Mouse (Mus musculus) Patski (cell line): Measurements from ENCODE around the gene Ankrd11. TPM values are rescaled to one million over a fixed set of nuclear protein-coding genes. Genes with fewer than 3 reads are reported as not detected.

Experiments
- ATAC-seq: fragments of 100-300 bp; one replicate; pipeline ENCODE4 v1.8.0; 2021
- CTCF ChIA-PET: fragments of 350-600 bp; sonication (Branson Sonifier 250); formaldehyde crosslinking; loops from one replicate; lab custom pipeline; 2022; ENCODE audit warnings: inconsistent platforms; lab: Charles Lee
- POLR2A ChIA-PET: fragments of 350-600 bp; sonication (Branson Sonifier 250); formaldehyde crosslinking; loops from one replicate; lab custom pipeline; 2022; ENCODE audit warnings: antibody characterized with exemption, inconsistent platforms; lab: Charles Lee
- DNase-seq: peaks from one replicate; pipeline ENCODE4 v3.0.0-alpha.2; 2011; ENCODE audit warnings: low read depth, low spot score
- H3K27me3 ChIP-seq: fragments of 371-371 bp; one replicate; pipeline ENCODE4 v1.5.1; 2021
- CTCF ChIP-seq: fragments of 100-300 bp; IDR thresholded peaks from one replicate; pipeline ENCODE4 v1.5.1; 2021
- in situ Hi-C: fragments of 300-500 bp; cut with MboI; formaldehyde crosslinking; loops from 3 replicates; pipeline ENCODE4 v1.11.1; 2018; ENCODE audit warnings: low pct_unique_long_range_greater_than_20kb, mixed read lengths
- polyA plus RNA-seq: library from polyadenylated mRNA; unstranded; gene quantifications from one replicate; pipeline ENCODE4 v1.2.3, GENCODE M21; 2021

Gene Ankrd11
- polyA plus RNA-seq, 1 experiment from 2014 or later, result 76.4 TPM

DNA sequence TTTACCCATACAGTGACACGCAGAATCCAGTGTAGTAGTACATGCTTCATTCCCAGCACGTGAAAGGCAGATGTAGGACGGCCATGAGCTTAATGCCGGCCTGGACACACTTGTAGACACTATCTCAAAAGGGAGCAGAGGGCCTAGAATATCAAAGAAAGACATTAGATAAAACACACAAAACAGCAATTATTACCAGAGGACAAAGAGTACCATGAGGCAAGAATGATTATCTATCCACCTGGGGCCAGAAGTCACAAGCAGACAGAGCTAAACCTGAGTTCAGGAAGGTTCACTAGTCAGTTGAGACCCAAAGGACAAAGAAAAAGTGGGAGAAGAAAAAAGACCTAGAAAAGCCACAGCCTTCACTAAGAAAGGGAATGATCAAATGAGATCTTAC is 24.9 kb downstream of the Ankrd11 start:
- no peak for DNase-seq
- TF ChIP-seq CTCF, result no peak
- no peak for ATAC-seq
- POLR2A ChIA-PET, result no interaction called here
- CTCF ChIA-PET, result interaction anchor here (1.3 kb wide), 2 partner anchors 10 to 11 kb away, joined by 4 to 5 read pairs; no protein-coding TSS in a partner anchor
- in situ Hi-C loops, result no loop called here
- no peaks in the 10 kb centered on the region for H3K27me3 ChIP-seq

DNA sequence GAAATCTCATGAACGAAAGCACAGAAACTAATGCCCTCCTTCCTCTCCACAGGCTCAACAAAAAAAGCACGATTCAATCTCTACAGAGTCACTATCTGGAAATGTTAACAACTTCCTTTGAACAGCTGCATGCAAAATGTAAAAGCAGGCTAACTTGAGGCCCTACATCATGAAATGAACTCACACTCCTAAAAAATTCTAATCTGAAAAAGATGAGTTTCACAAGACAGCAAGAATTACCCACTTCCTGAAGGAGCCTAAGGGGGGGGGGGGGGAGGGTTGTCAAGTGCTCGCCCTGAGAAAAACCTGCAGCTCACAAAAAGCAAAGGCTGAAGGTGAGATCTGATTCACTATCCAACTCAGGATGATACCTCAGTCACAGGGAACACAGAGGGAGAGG is 27.0 kb downstream of the Ankrd11 start:
- no peaks in the 10 kb centered on the region for H3K27me3 ChIP-seq
- in situ Hi-C loops, result no loop called here
- ChIA-PET CTCF (interaction anchor here (1.0 to 1.2 kb wide), 2 partner anchors 9 to 11 kb away, joined by 3 to 4 read pairs; no protein-coding TSS in a partner anchor), POLR2A (no interaction called here)
- no peak for DNase-seq
- ATAC-seq, result no peak
- no peak for TF ChIP-seq CTCF

DNA sequence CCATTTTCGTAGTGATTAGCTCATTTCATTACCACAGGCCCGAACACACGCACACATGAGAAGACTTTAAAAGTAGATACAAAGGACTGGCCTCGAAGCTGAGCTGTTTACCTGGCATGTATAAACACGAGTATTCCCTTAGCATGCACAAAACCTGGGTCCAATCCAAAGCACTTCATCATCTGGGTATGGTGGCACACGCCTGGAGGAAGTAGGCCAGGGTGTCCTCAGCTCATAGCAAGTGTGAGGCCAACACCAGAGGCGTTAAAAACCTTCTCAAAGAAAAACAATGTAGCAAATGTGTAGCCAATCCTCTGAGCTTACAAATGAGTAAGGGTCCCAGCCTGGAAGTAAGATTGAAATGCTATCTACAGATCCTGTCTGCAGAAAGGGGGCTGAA is 27.6 kb downstream of the Ankrd11 start:
- TF ChIP-seq CTCF, result no peak
- ChIA-PET POLR2A (interaction anchor here (1.3 kb wide), 1 partner anchor 25 kb away, joined by 3 read pairs; no protein-coding TSS in a partner anchor), CTCF (interaction anchor here (1.0 to 1.2 kb wide), 2 partner anchors 10 to 12 kb away, joined by 3 to 4 read pairs; no protein-coding TSS in a partner anchor)
- in situ Hi-C loops, result no loop called here
- DNase-seq, result no peak
- ATAC-seq, result no peak
- H3K27me3 ChIP-seq, result no peaks in the 10 kb centered on the region

DNA sequence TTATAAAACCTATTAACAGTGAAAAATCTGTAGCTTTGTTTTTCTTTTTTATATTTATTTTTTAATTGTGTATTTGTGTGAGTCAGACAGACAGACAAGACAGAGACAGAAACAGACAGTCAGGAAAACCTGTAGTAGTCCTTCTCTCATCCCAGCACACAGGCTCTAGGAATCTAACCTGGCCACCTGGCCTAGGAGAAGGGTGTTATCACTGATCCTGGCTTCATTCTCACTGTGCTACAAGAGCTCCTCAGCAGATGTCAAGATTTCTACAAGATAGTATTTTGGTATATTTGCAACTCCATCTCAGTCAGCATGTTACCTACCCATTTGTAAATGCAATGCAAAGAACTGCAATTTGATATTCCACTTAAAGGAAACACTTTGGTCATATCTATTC is 30.8 kb downstream of the Ankrd11 start:
- DNase-seq, result no peak

DNA sequence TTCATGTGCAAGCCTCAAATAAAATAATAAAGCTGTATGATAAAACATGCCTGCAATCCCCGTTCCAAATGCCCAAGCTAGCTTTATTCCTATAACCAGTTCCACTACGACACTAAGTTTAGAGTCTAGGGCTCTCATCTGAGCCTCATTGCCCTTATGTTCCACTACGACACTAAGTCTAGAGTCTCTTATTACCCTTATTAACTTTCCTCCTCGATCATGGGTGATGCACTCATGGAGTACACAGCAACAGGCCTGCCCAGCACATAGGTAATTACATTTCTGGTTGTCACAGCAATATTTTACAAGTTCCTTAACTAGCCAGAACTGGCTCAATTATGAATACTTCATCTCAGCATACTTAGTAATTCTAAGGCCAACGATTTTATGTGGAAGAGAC is 36.3 kb downstream of the Ankrd11 start:
- TF ChIP-seq CTCF, result no peak
- ATAC-seq (no peak), DNase-seq (no peak)
- POLR2A ChIA-PET, result no interaction called here
- CTCF ChIA-PET, result interaction anchor here (0.9 kb wide), 1 partner anchor 11 kb away, joined by 5 read pairs; no protein-coding TSS in a partner anchor
- in situ Hi-C loops, result no loop called here
- no peaks in the 10 kb centered on the region for H3K27me3 ChIP-seq

More for the DNA sequence above, 30.8 kb downstream of the Ankrd11 start:
- no peak for ATAC-seq
- in situ Hi-C loops, result no loop called here
- TF ChIP-seq CTCF, result no peak
- ChIA-PET POLR2A (interaction anchor here (1.1 kb wide), 1 partner anchor 9 kb away, joined by 3 read pairs; no protein-coding TSS in a partner anchor), CTCF (no interaction called here)
- H3K27me3 ChIP-seq, result no peaks in the 10 kb centered on the region

DNA sequence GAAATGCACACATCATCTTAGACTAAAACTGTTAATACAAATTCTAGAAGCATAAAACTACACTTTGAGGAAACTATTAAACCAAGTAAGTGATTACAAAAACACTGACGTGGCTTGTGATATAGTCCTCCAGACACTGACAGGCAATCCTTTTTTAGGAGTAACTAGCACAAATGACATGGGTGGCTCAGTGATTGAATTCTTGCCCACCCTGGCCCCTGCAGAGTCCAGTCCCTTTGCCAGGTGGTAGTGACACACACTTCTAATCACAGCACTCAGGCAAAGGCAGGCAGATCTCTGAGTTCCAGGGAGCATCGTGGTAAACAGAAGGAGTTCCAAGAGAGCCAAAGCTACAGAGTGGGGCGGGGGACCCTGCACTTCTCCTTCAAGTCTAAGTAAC is 36.7 kb downstream of the Ankrd11 start:
- DNase-seq (no peak), ATAC-seq (no peak)
- ChIA-PET POLR2A (interaction anchor here (0.6 kb wide), 2 partner anchors 38 to 248 kb away, joined by 3 read pairs; no protein-coding TSS in a partner anchor), CTCF (interaction anchor here (0.9 kb wide), 1 partner anchor 11 kb away, joined by 5 read pairs; no protein-coding TSS in a partner anchor)
- TF ChIP-seq CTCF, result no peak
- in situ Hi-C loops, result no loop called here
- H3K27me3 ChIP-seq, result no peaks in the 10 kb centered on the region

DNA sequence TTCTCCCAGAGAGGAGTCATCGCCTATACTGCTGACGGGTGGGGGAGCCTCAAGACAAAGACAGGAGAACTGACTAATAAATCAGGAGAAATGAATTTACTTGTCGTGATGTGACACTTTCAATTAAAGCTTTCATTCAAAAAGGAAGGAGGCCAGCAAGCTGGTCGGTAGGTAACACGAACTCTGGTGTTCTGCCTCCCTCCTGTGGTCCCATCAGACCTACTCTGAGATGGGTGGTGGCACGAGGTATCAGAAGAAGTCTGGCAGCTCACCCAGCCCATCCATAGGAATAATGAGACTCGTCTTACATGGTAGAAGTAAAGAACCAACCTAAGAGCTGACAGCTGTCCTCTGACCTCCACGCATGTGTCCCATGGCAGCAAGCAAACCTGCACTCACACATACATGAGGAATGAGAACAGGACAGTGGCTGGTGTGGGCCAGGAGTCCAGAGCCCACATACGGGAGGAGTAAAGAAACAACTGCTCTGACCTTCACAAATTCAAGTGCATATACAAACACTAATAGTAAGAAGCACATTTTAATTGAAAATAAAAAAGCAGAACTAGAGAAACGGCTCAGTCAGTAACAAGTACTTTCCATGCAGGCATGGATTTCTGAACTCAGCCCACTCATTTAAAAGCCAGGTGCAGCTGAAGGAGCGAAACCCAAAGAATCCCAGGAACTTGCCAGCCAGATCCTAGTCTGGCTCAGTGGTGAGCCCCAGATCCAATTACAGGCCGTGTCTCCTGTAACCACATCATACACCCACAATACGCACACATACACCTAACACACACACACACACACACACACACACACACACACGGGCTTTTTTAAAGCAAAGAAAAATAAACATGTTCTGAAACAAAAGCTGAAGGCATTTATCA is 37.8 kb downstream of the Ankrd11 start:
- in situ Hi-C loops, result no loop called here
- no peaks in the 10 kb centered on the region for H3K27me3 ChIP-seq
- ATAC-seq, result no peak
- CTCF ChIA-PET, result no interaction called here
- TF ChIP-seq CTCF, result no peak
- POLR2A ChIA-PET, result interaction anchor here (0.6 kb wide), 3 partner anchors 9 to 247 kb away, joined by 3 read pairs; no protein-coding TSS in a partner anchor
- no peak for DNase-seq

DNA sequence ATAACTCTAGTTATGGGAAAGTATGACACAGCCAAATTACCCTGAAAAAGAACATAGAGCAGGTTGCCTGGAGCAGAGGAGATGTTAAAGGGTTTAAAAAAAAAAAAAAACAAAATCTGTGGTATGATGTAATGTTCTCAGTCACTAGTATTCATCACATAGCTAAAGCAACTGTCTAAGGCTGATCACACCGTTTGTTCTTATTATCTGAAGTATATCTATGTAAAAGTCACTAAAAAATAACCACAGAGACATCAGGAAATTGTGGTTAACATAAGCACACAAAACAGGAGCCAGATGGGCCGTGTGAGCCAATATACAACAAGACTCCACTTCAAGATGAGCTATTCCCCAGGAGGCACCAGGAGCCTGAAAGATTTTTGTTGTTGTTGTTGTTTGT is 41.8 kb downstream of the Ankrd11 start:
- no peak for TF ChIP-seq CTCF
- no peaks in the 10 kb centered on the region for H3K27me3 ChIP-seq
- ChIA-PET POLR2A (interaction anchor here (0.6 kb wide), 1 partner anchor 364 kb away, joined by 3 read pairs; no protein-coding TSS in a partner anchor), CTCF (no interaction called here)
- ATAC-seq, result no peak
- in situ Hi-C loops, result no loop called here
- no peak for DNase-seq

DNA sequence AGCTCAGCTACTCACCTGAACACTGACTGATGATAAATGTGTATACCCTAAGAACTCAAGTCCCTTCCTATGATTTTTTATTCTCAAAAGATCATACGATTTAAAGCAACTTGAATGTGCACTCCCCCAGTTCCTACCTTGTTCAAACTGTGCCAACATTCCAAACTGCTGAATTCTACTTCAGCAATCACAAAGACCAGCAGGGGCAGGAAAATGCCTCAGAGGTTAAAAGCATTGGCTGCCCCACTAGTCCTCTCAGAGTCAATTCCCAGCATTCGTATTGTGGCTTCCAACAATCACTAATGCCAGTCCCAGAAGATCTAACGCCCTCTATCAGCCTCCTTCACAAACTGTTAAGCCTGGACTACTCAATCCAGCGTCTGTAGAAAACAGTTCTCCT is 44.1 kb downstream of the Ankrd11 start:
- in situ Hi-C loops, result no loop called here
- DNase-seq, result no peak
- ChIA-PET CTCF (interaction anchor here (1.2 kb wide), 1 partner anchor 27 kb away, joined by 4 read pairs; no protein-coding TSS in a partner anchor), POLR2A (no interaction called here)
- no peaks in the 10 kb centered on the region for H3K27me3 ChIP-seq
- ATAC-seq, result no peak
- no peak for TF ChIP-seq CTCF

DNA sequence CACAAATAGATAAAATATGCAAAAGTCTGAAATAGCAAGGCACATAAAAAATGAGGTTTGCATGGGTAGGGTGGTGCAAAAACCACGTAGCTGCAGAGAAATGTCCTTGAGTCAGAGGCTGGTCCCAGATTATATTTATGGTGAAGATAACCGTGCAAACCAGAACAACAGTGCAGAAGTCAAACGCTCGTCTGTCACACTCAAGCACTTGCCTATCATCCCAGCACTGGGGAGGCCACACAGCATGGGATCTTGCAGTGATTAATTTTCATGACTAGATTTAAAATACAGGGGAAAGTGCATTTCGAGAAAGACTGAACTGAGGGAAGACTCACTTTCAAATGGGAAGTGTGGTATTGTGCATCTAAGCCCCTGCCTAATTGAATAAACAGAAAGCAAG is 48.3 kb downstream of the Ankrd11 start:
- ChIA-PET CTCF (no interaction called here), POLR2A (no interaction called here)
- in situ Hi-C loops, result no loop called here
- no peak for ATAC-seq
- no peak for TF ChIP-seq CTCF
- H3K27me3 ChIP-seq, result no peaks in the 10 kb centered on the region
- DNase-seq, result no peak

DNA sequence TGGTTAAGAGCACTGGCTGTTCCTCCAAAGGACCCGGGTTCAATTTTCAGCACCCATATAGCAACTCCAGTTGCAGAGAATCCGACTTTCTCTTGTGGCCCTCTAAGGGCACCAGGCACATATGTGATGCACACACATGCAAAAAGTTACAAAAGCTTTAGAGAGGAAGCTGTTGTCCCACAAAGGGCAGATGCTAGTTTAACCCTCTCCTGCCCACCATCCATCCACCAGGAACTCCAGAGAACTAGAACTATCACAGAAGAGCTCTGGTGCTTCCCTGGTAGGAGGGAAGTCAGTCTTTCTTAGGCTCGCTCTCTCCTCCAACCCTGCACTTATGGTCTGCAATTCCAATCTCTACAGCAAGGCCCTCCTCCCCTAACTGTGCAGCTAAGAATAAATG is 49.0 kb downstream of the Ankrd11 start:
- in situ Hi-C loops, result no loop called here
- no peak for TF ChIP-seq CTCF
- ATAC-seq, result no peak
- POLR2A ChIA-PET, result no interaction called here
- CTCF ChIA-PET, result no interaction called here
- no peaks in the 10 kb centered on the region for H3K27me3 ChIP-seq
- no peak for DNase-seq
